Mouse (Mus musculus) left cerebral cortex, postnatal 25 days (tissue): ENCODE data around the gene Hnrnpk. TPM values are rescaled to one million over a fixed set of nuclear protein-coding genes. Genes with fewer than 3 reads are reported as not detected.

Source experiments
- DNase-seq, 2 experiments: peaks; one replicate each; pipeline ENCODE4 v3.0.0; 2022; ENCODE audit warnings: low spot score in 2 of 2, mixed read lengths in 1 of 2
- intact Hi-C: fragments of 180-260 bp; cut with DNase I; formaldehyde crosslinking; loops from one replicate; pipeline ENCODE4 v1.15.1; 2025
- microRNA-seq, 2 experiments: library from miRNA; unstranded; fragments of <30 nt; microRNA quantifications; one replicate each; pipeline ENCODE4 v1.2.0; 2022
- total RNA-seq, 2 experiments: library from RNA; stranded (reverse); gene quantifications; 2 replicates each; pipeline ENCODE4 v1.2.3; 2021

Hnrnpk gene
- total RNA-seq, 2 experiments from 2014 or later, result 573 to 639 TPM

GRCm38 (mm10) chr13:58350606-58351005 lies 52.5 kb downstream of the Hnrnpk start:
- no peak for DNase-seq
- intact Hi-C loops, result no loop called here

GRCm38 (mm10) chr13:58344505-58344904 lies 58.6 kb downstream of the Hnrnpk start:
- intact Hi-C loops, result no loop called here
- peak; percentile 39 to 71 for DNase-seq

Small RNAs within 50 kb of the gene (microRNA-seq; reads per million reads assigned to microRNA genes)
- gene Mir7-1, result 58.9 to 59.8 reads per million in 2 experiments

Other genes with a start within 250 kb of the Hnrnpk start
- 10 to 100 TPM; 28.3 to 30.0 TPM for gene Idnk, start 245.7 kb downstream of the Hnrnpk start, total RNA-seq
- 100 to 1,000 TPM; 141 TPM for gene Ubqln1, start 187.7 kb downstream of the Hnrnpk start, total RNA-seq
- gene Gkap1, start 127.6 kb downstream of the Hnrnpk start, total RNA-seq, result 10 to 100 TPM; 16.8 to 18.3 TPM
- 1 to 10 TPM; 2.9 to 4.3 TPM for gene Kif27, start 44.2 kb downstream of the Hnrnpk start, total RNA-seq
- gene 2210016F16Rik, start 18.1 kb downstream of the Hnrnpk start, total RNA-seq, result 1 to 10 TPM; 5.7 to 6.7 TPM
- gene Rmi1, start 1.1 kb downstream of the Hnrnpk start, total RNA-seq, result 10 to 100 TPM; 13.7 to 15.2 TPM
- gene Slc28a3, start 207.5 kb upstream of the Hnrnpk start, total RNA-seq, result under 1 TPM in 1 of 2 experiments, not detected in 1; 0.18 TPM